Mouse (Mus musculus) heart, postnatal 0 days (tissue): ENCODE measurements around the gene Pde4dip. TPM values are rescaled to one million over a fixed set of nuclear protein-coding genes. Genes with fewer than 3 reads are reported as not detected.
A peak's percentile ranks its signal among the peaks of the same experiment; 100 is the strongest.

Source experiments
- ATAC-seq: fragments of 200-750 bp; cut with Nextera tagmentation; 2 replicates; pipeline ENCODE4 v1.8.0; 2017; ENCODE audit warnings: low read depth, moderate number of reproducible peaks, moderate library complexity; ENCODE audit not compliant: insufficient read depth
- DNase-seq: peaks from one replicate; pipeline ENCODE4 v3.0.0-alpha.2; 2016; ENCODE audit warnings: low spot score
- H3K27ac ChIP-seq: fragments of 300-500 bp; sonication (generic); 2 replicates; pipeline ENCODE4 v1.5.1; 2014; ENCODE audit warnings: low read depth, mild to moderate bottlenecking
- H3K27me3 ChIP-seq: fragments of 300-500 bp; sonication (generic); 2 replicates; pipeline ENCODE4 v1.6.1; 2014; ENCODE audit warnings: low read length, mixed read lengths; ENCODE audit not compliant: control insufficient read depth, insufficient read depth
- H3K36me3 ChIP-seq: fragments of 300-500 bp; sonication (generic); replicated peaks from 2 replicates; pipeline ENCODE4 v1.6.1; 2014; ENCODE audit warnings: low read length, mixed read lengths; ENCODE audit not compliant: control insufficient read depth, insufficient read depth
- H3K4me1 ChIP-seq: fragments of 300-500 bp; sonication (generic); 2 replicates; pipeline ENCODE4 v1.6.1; 2014; ENCODE audit warnings: antibody characterized with exemption; ENCODE audit not compliant: control insufficient read depth, insufficient read depth
- H3K4me2 ChIP-seq: fragments of 300-500 bp; sonication (generic); 2 replicates; pipeline ENCODE4 v1.6.1; 2014; ENCODE audit warnings: low read depth, mild to moderate bottlenecking, low read length, moderate library complexity
- H3K4me3 ChIP-seq: fragments of 300-500 bp; sonication (generic); 2 replicates; pipeline ENCODE4 v1.5.1; 2014; ENCODE audit warnings: low read depth, low read length
- H3K9ac ChIP-seq: fragments of 300-500 bp; sonication (generic); replicated peaks from 2 replicates; pipeline ENCODE4 v1.6.1; 2014; ENCODE audit warnings: low read depth, low read length, mixed read lengths
- H3K9me3 ChIP-seq: fragments of 300-500 bp; sonication (generic); replicated peaks from 2 replicates; pipeline ENCODE4 v1.6.1; 2016; ENCODE audit warnings: low read length; ENCODE audit not compliant: control insufficient read depth
- CTCF ChIP-seq: IDR thresholded peaks from 2 replicates; pipeline ENCODE4 v1.5.1; 2016; ENCODE audit warnings: antibody characterized with exemption, control low read depth, low read depth
- EP300 ChIP-seq: IDR thresholded peaks from 2 replicates; pipeline ENCODE4 v1.6.1; 2016; ENCODE audit warnings: antibody characterized with exemption, low read depth
- WGBS: fragments of 180-500 bp; shearing (Covaris S2); extraction: QIAGEN DNeasy Blood & Tissue Kit; methylation state at CpG from one replicate; pipeline ENCODE4 v1.1.7; 2014; 5-methylcytosine and 5-hydroxymethylcytosine counted together
- polyA plus RNA-seq: library from polyadenylated mRNA; unstranded; fragments of >200 nt; fragmentation: Nextera tagmentation; extraction: Ambion mirVana; gene quantifications from 2 replicates; pipeline ENCODE4 v1.2.1, GENCODE M21; 2015
- total RNA-seq: library from RNA; depleted of rRNA; stranded (reverse); fragments of >200 nt; gene quantifications from 2 replicates; pipeline ENCODE4 v1.2.3, GENCODE M21; 2014; ENCODE audit warnings: low replicate concordance

Gene Pde4dip
- total and polyA plus RNA-seq, 2 experiments from 2014 or later: 126 to 498 TPM

GRCm38 (mm10) chr3:97876259-97876658, 12.2 kb downstream of the Pde4dip start:
- Histone ChIP-seq H3K4me3 (no peak overlapping the region), H3K27ac (no peak overlapping the region), H3K9ac (no peak overlapping the region), H3K27me3 (no peaks in the 10 kb centered on the region), H3K4me1 (no peaks in the 10 kb centered on the region), H3K9me3 (no peaks in the 10 kb centered on the region), H3K36me3 (no peaks in the 10 kb centered on the region), H3K4me2 (no peak overlapping the region)
- WGBS: 44% methylated on average over 8 of the region's 8 CpGs
- ATAC-seq: no peak
- no peak for DNase-seq
- TF ChIP-seq CTCF (no peak), EP300 (no peak)

DNA sequence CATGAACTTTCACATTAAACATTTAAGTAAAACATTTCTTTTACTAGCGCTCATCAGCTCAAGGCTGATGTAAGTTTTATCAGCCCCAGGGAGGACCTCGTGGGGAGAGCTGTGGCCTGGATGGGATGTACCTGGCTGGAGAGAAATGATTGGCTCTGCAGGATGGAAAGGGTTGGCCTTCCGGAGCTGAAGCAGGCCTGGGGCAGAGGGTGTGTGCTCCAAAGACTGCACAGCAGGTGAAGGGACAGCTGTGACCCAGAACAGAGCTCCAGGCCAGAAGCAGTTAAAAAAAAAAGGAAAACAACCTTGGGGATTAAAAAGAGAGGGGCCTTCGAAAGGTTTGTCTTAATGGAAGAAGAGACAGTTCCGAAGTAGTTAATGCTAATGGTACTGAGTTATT, 13.7 kb downstream of the Pde4dip start:
- WGBS: 40% methylated on average over 5 of the region's 5 CpGs
- no peak for DNase-seq
- Histone ChIP-seq H3K4me1 (peaks cover 5% of the 10 kb centered on the region; the same call in 1 of the 2 replicates), H3K4me2 (no peak overlapping the region), H3K9me3 (no peaks in the 10 kb centered on the region), H3K4me3 (no peak overlapping the region), H3K36me3 (no peaks in the 10 kb centered on the region), H3K27ac (no peak overlapping the region), H3K27me3 (no peaks in the 10 kb centered on the region), H3K9ac (no peak overlapping the region)
- TF ChIP-seq CTCF: no peak
- no peak for TF ChIP-seq EP300
- ATAC-seq: no peak

DNA sequence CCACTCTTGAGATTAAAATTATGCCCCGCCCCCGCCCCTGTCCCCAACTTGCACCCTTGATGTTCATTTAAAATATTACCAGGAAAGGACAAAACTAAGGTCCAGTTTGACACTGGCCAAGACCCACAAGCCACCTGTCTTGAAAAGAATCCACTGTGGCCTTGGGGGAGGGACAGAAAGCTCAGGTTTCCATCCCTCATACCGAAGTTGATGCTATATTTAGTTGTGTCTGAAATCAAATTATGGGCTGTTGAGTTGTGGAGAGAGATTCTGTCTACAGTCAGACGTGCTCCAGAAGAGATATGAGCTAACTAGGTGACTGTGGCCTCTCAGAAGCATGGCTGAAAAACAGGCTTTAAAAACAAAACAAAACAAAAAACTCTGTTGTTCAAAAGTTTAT, 18.8 kb downstream of the Pde4dip start:
- H3K4me3 ChIP-seq: 0 out of 2 replicates have a peak overlapping the region, but pooled peaks have one; percentile 5
- H3K27me3 ChIP-seq: peaks cover 5% of the 10 kb centered on the region; the same call in 1 of the 2 replicates
- TF ChIP-seq CTCF: no peak
- TF ChIP-seq EP300: peak; percentile 94
- peaks cover 5% of the 10 kb centered on the region; the same call in 1 of the 2 replicates for H3K4me1 ChIP-seq
- DNase-seq (peak; percentile 91), ATAC-seq (peak; percentile 83)
- peak overlapping the region; percentile 48; the same call in 1 of the 2 replicates for H3K9ac ChIP-seq
- H3K9me3 ChIP-seq: no peaks in the 10 kb centered on the region
- peak overlapping the region; percentile 99 for H3K27ac ChIP-seq
- H3K36me3 ChIP-seq: no peaks in the 10 kb centered on the region
- WGBS: 32% methylated on average over 4 of the region's 4 CpGs
- H3K4me2 ChIP-seq: peak overlapping the region; percentile 48

DNA sequence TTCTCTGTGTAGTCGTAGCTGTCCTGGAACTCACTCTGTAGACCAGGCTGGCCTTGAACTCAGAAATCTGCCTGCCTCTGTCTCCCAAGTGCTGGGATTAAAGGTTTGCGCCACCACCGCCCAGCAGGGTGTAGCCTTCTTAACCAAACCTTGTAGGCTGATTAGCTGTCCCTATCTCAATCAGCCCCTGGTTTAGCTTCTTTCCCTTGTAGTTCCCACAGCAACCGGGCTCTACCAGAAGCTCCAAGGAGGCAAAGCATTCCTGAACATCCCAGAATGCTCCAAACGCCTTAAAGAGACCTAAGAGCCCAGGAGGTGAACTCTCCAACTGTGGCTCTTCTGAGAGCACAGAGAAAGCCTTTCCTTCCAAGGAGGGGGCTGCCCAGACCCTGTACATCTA, 19.8 kb downstream of the Pde4dip start:
- H3K27me3 ChIP-seq: peaks cover 5% of the 10 kb centered on the region; the same call in 1 of the 2 replicates
- DNase-seq (no peak), ATAC-seq (no peak)
- peak overlapping the region; percentile 99 for H3K27ac ChIP-seq
- H3K4me1 ChIP-seq: peaks cover 5% of the 10 kb centered on the region; the same call in 1 of the 2 replicates
- H3K9me3 ChIP-seq: no peaks in the 10 kb centered on the region
- no peak overlapping the region for H3K4me3 ChIP-seq
- H3K4me2 ChIP-seq: no peak overlapping the region
- H3K9ac ChIP-seq: no peak overlapping the region
- H3K36me3 ChIP-seq: no peaks in the 10 kb centered on the region
- WGBS: 47% methylated on average over 5 of the region's 5 CpGs
- TF ChIP-seq EP300: no peak
- no peak for TF ChIP-seq CTCF

DNA sequence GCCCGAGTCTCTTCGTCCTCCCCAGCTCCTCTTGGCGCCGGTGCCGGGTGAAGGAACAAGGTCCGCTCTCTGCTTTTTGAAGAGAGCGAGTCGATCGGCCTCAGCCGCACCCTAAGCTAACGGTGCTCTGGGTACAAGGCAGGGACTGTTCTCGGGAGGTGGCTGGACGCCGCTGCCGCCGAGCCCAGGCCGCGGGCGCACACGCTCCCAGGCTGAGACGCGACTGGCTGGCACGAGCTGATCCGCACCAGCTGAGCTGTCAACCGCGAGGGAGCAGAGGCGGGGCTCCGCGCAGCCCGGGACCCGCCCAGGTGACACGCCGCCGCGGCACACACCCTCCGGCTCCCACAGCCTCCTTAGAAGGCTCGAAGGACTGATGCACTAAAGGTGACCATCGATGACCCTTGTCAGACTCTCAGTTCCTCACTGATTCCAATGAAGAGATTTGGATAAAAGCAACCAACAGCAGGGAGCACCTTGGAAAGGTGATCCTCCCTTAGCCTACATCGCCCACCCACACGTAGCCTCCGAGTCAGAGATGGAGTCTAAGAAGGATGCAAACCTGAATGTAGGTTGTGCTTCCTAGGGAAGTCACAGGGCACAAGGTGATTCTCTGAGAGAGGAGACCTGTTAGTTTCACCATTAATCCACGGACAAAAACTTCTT, 20.4 kb downstream of the Pde4dip start:
- Histone ChIP-seq H3K27ac (peak overlapping the region; percentile 99), H3K27me3 (peaks cover 5% of the 10 kb centered on the region; the same call in 1 of the 2 replicates), H3K4me3 (peak overlapping the region; percentile 77), H3K4me1 (peaks cover 5% of the 10 kb centered on the region; the same call in 1 of the 2 replicates), H3K36me3 (no peaks in the 10 kb centered on the region), H3K4me2 (peak overlapping the region; percentile 83), H3K9me3 (no peaks in the 10 kb centered on the region), H3K9ac (peak overlapping the region; percentile 85)
- peak; percentile 81 for DNase-seq
- ATAC-seq: peak; percentile 91
- TF ChIP-seq CTCF (no peak), EP300 (no peak)
- WGBS: 3% methylated on average over 42 of the region's 42 CpGs
